Mouse (Mus musculus) urinary bladder, postnatal 4 days (tissue): ENCODE data around the gene A930009A15Rik.
A peak's percentile ranks its signal among the peaks of the same experiment; 100 is the strongest.

Experiments used
- DNase-seq, 2 experiments: peaks; one replicate each; pipeline ENCODE4 v3.0.0; 2021 to 2022; ENCODE audit warnings: low spot score in 2 of 2

Gene A930009A15Rik

DNA sequence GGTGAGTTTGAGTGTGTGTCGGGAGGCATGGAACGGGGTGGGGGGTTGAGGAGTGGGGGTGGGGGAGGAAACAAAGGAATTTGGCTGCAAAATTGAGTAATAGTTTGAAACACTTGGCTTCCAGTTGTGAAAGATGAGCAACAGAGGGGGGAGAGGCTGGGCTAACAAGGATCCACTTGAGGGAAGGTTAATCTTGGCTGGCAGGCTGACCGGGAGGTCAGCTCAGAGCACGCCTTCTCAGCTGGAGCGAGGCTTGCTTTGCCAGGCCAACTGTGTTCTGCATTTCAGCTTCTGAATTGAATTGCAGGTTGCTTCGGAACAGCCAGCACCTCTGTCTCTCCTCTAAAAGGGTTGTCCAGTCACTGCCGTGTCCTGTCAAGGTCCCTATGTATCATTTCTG is 9.7 kb downstream of the A930009A15Rik start:
- DNase-seq, result no peak

DNA sequence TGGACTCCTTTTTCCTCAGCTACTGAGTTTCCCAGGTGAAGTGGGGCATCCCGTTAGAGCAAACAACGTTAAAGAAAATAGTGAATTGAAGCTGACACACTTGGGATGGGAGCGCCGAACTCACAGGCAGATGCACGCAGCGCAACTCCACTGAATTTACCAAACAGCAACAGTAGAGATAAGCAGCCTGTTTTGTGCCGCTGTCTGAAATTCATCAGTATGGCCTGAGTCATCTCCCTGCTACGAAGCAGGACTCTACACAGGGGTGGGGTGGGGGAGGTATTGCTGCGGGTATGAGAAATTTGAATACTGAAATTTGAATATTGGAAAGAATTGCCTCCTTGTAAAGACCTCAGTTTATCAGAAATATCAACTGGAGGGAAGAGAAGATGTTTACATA is 12.2 kb downstream of the A930009A15Rik start:
- DNase-seq, result no peak

DNA sequence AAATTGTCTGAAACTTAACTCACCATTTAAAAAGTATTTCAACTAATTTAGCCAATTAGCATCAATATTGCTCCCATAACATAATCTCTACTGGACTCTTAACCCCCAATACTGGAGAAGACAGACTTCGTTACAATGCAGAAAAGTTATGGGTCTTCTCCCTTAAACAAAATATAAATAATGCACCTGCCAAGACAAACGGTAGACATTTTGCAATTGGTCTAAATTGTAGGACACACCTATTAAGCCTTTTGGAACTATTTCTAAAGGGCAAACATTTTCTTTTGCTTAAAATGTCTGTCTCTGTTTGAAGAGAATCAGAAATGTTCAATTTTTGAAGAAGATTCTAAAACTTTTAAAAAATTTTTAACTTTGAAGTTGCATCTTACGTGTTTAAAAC is 13.3 kb downstream of the A930009A15Rik start:
- no peak for DNase-seq

DNA sequence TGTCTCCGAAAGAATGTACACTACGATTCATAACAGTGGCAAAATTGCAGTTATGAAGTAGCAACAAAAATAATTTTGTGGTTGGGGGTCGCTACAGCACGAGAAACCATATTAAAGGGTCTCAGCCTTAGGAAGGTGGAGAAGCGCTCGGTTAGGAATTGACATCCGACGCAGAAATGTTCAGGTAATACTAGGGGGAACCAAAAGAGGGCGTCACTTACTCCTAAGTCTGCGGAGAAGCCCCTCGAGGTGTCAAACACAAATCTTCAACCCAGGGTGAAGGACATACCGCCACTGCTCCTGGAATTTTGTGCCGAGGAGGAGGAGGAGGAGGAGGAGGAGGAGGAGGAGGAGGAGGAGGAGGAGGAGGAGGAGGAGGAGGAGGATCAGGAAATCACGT is 14.9 kb downstream of the A930009A15Rik start:
- no peak for DNase-seq

DNA sequence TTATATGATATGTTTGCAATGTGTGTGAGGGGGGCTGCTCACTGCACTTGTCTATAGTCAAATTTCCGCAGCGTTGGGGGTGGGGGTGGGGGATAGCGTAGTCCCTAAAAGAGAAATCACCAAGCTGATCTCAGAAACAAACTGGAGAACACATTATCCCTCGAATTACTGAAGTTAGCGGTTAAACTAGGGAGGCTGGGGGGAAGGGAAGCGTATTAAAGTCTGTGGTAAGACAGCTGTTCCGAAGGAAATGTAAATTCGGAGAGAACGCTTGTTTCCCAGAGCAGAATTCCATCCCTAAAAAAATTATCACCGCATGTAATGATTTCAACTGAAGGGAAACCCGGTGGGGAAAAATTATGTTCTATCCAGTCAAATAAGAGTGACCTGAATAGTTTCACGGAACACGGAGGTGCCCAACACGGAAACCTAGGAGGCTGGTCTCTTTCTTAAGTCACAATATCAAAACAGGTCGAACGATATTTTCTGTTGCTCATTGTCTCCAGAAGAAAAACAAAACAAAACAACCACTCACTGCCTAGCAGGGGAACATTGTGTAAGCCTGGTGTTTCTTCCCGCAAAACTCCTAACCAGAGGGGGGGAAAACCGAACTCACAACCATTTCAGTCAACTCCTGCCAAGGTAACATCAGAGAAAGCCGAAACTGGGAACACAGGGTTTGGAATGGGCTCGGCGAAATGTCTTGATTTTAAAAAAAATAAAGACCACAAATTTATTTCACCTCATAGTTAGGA is 15.9 kb downstream of the A930009A15Rik start:
- no peak for DNase-seq

DNA sequence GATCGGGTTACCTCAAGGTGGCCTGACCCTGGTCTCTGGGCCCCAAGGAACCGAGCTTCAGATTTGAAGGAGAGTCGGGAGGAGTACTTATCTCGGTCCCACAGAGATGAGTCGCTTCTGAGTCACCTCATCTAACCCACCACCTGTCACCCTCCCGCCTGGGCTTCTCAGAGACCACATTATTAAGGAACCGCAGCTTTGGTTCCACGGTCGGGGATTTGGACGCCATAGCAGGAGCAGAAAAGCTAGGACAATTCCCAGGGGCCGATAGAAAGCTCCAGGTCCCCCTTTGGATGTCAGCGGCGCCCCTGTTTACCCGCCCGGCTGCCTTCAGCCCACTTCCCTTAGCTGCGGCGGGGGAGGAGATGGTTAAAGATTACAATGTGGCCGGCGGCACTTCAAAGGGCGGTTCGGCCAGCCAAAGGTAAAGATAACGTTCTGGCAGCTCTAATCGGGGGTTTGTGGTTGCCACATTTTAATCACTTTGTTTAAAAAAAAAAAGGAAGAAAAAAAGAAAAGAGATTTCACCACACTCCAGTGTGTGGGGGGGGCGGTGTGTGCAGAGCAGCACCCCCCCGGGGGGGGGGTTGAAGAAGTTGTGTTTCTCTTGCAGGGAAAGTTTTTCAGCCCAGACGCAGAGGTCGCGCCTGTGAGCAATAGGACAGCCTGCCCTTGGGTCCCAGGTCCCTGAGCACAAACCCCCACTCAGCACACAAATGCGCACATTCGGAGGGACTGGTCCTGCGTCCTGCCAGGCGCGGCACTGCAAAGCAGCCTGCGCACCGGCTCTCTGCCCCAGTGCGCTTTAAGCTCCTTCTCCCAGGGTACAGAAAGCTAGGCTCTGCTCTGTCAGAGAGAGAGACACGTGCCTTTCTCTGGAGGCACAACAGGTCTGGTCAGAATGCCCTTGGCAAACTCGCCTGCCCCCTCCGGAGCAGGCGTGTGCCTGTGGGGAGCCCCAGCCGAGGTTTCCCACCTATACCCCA is 16.8 kb downstream of the A930009A15Rik start:
- no peak for DNase-seq

DNA sequence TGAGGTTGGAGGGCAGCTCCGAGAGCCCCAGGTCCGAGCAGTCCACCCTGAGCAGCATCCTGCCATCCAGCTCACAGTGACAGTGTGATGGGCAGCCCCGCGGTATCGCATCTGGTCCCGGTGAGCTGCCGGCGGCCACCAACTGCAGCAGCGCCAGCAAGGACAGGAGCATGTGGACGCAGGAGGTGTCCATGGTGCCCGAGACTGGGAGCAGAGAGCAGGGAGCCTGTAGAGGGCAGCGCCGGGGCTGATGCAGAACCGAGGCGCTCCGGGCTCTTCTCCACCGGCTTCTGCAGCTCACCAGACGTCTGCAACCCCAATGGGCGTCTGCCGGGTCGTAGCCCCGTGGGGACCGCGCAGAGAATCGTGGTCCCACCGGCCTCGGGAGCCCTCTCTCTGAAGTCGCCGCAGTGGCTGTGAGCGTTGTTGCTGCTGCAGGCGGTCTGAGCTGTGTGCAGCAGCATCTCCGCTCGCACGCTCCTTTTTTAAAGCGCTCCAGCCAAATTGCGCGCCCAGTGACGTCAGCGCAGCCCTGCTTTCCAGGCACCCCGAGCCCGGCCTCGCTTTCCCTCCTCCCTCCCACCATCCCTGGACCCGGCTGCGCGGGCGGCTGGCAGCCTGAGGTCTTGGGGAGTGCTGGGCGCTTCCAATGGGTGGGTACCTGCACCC is 17.6 kb downstream of the A930009A15Rik start, which contains the start of gene Lgr5:
Gene Lgr5, minus strand, starts transcription at position 480 of the 669 bp plus-strand sequence.
- DNase-seq, result peak in 1 of 2 experiments; percentile 26

DNA sequence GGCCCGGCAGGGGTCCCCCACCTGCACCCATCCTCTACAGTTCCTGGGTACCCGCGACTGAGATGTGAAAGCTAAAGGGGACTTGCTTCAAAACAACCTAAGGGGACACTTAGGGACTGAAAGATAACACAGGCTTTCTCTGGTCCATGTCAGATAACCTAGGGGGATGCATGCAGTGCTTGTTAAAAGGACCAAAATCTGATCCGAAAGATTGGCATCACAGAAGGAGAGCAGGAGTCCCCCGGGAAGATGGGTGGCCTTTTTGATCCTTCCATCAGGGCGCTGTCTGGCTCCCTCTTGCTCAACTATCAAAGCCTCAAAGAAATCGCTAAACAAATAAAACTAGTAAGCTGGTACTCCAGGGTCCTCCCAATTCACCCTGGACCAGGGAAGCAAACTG is 18.2 kb downstream of the A930009A15Rik start:
- DNase-seq, result no peak

DNA sequence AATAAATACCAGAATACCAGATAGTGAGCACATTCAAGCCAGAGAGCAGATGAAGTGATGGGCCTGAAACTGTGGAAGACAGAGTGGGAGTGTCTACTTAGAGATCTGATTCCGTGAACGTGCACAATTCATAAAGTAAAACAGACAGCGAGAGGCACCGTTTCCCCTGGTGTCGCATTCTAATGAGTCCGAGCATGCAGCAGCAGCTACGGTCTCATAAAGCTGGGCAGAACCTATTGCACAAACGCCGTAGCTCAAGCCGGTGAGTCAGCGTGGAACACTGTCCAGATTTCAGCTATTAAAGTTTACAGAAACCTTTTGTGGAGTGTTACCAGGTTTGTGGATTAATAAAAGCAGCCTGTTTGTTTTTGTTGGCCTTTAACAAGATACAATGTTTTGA is 23.4 kb downstream of the A930009A15Rik start:
- DNase-seq, result no peak

DNA sequence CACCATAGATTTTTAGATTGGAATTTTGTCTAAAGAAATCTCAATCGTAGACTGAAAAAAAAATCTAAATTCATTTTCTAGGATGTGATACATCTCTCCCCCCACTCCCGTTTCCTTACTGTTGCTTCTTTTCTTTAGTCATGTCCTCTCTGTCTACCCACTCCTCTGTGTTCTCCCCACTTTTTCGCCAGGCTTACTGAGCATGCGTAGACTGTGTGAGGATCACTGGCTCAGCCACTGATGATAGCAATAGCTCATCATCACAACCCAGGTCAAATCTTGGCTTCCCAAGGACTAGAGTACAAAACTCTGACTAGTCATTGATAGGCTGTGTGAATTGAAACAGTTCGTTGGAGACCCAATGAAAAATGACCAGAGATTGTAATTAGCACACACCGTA is 23.9 kb downstream of the A930009A15Rik start:
- DNase-seq, result no peak

DNA sequence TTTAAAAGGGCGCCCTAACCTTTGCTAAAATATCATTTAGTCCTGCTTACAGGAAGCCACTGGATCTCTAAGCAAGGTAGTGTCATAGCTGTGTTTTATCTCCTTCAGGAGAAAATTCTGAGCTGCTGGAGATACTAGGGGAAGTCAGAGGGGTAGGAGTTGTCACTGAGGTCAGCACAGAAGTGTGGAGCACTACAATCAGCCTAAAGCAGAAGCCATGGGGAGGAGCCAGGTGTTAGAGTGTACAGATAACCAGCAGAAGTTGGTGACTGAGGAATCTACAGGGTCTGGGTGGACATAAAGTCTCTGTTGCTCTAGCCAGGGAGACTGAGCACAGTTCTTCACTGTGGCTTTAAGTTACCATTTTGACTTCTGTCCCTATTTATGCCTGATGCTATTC is 26.0 kb downstream of the A930009A15Rik start:
- no peak for DNase-seq

DNA sequence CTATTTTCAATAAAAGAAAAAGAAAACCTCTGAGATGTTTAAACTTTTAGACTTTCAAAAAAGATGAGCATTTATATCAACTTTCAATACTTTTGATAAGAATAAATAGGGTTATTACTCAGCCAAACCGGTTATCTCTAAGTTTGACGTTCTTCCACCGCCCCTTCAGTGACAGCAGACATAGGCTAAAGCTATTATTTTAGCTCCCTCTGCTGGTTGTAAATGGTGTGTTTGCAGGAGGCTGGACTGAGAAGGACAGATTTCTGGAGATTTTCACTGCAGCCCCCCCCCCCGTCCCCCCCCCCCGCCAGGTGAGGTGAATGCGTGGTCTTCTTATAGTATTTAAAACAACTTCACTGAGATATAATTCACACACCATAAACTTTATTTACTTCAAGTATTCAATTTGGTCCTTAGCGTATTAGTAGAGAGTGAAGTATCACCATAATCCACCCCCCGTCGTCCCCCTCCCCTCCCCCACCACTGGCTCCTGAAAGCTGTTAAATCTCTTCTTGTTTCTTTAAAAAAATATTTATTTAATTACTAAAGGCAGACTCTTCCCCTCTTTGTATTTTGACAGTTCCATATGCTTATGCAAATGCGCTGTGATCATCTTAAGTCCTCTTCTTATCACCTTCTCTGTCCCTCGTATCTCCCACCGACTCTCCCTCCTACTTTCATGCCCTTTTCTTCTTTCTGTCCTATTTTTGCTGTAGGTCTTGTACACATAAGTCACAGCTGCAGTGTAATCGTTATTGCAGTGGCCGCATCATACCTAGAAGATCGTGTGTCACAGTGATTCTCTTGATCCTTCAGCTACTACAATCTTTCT is 47.9 kb downstream of the A930009A15Rik start:
- DNase-seq, result no peak

DNA sequence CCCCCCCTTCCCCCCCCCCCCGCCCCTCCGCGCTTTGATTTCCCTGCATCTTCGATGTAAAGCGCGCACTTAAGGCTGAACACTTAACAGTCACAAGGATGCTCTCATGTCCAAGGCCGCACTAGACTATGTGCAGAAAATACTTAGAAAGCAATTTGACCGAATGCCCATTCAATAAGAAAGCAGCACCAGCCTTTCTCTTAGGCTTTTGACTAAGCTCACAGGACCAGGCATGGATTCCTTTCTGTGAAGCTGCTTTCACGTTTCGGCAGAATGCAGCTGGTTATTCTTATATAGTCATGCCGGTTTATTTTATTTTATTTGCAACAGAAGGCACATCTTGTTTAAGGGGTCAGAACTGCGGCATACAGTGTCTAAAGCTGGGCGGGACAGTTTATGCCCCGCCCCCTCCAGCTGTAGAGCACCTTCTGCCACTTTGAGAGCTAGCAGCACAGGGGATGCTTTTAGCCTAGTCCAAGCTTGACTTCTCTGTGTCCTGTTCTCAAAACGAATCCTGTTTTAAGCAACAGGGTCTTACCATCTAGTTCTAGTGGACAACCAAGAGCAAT is 48.6 kb downstream of the A930009A15Rik start:
- DNase-seq, result no peak

DNA sequence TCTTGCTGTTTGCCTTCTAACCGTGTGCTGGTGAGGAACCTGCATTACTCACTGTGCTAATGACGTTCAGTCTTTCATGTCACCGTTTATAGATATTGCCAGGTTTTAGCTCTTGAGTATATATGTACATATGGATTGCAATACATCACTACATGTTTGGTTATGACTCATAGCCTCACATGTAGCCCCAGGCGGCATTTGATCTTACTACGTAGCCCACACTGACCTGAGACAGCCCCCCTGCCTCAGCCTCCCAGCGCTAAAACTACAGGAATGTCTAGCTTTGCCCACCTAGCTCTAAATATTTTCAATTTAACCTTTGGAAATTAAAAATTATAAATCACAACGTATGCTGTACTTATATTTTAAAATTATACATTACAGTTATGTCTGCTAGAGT is 53.7 kb downstream of the A930009A15Rik start:
- no peak for DNase-seq

DNA sequence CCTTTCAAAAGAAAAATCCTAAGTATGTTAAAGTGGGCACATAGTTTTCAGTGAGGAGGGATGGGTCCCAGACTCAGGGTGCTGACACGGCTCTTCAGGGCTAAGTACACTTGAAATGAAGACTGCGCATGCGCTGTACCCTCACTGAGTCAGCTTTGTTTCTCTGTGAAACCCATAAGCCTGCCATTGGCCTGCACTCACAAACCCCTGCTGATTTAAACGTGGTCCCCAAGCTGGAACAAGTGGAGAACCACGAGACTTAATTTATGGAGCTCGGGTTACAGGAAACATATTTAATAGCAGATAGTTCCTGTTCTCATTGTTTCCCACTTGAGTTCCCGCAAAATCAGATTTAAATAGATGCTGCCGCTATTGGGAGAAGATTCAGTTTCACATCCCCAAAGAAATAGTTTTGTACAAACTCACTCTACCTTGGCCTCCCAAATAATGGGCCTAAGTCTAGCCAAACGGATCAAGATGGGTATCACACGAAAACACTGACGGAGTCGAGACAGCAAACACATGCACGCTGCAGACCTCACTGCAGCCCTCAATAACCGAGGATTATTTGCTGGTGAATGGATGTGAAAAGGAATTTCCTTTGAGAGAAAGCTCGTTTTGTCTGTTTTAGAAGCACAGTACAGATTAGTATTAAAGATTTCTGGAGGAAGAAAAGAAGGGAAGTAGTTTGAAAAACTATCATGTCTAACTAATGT is 54.3 kb downstream of the A930009A15Rik start:
- DNase-seq, result no peak

DNA sequence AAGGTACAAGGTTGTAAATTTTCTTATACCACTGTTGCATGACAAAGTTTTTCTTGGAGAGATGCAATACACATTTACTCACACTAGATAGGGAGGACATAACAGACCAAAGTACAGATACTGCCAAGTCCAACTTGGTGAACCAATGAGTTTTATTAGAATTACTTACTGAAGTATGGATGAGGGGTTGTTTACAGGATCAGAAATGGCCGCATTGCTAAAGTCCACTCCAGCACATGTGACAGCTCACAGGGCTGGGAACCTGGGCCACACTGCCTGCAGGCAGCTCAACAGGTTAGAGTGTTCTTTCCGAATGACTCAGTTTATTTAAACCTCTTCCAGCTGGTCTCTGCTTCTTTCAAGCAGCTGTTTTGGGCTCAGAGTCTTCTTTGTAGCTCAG is 55.2 kb downstream of the A930009A15Rik start:
- DNase-seq, result no peak

DNA sequence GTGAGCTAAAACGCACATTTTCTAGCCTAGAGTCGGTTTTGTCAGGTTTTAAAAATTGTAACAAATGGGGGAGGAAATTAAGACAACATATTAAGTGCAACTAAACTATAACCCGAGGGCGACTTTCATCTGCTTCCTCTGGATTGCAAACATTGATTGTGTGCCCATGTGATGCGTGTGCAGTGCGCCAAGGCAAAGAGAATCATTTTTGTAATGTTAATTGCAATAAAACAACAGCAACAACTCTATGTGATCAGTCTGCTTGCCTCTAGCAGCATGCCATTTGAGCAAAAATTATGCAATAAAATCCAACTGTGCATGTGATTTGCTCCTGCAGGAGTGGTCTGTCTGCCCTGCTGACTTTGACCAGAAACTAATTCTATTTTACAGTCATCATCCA is 56.9 kb downstream of the A930009A15Rik start:
- DNase-seq, result no peak
